Mouse (Mus musculus) lung, postnatal 36 days (tissue): ENCODE measurements around the gene Palld.

Source experiments
- DNase-seq: peaks from one replicate; pipeline ENCODE4 v3.0.0; 2022; ENCODE audit warnings: mixed read lengths

Gene Palld

DNA sequence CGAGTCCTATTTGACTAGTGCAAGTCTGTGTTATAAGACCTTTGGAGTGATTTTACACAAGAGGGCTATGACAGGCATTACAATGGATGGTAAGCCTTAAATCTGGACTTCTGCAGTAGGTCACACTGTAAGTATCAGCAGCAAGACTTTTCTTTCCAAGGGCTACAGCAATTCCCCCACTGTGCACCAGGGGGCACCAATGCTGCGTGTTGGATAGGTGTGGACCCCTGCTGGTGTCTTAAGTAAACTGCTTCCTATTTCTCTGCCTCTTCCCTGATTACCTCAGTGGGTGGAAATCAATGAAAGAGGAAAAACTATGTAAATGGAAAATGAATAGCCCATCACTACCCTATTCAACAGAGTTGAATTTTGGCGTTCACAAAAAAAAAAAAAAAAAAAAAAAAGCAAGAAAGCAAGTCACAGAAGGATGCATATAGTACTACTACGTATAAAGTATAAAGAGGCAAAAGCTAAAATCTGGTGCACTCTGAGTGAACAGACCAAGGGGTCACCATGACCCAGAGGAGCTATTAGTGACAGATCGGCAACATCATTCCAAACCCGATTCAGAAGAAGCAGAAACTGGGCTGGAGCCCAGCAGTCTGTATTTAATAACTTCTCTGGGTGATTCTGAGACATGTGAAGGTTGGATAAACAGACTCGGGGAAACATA, 362.5 kb downstream of the Palld start:
- peak; percentile 91 for DNase-seq

DNA sequence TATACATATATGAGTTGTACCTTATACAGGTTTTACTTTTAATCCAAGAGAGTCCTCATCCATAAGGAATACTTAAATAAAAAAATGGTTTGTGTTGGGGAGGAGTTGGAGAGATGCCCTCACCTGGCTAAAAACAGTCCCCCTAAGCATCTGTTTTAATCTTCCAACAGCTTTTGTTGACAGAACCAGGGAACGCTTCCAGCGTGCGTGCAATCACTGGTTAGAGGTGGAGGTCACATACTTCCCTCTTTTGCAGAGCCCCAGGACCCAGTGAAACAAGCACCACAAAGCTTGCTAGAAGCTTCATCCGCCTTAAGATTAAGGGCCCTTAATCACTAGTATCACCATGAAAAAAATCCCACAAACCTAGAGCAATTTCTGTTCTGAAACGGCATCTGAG, 365.0 kb downstream of the Palld start:
- peak; percentile 54 for DNase-seq

DNA sequence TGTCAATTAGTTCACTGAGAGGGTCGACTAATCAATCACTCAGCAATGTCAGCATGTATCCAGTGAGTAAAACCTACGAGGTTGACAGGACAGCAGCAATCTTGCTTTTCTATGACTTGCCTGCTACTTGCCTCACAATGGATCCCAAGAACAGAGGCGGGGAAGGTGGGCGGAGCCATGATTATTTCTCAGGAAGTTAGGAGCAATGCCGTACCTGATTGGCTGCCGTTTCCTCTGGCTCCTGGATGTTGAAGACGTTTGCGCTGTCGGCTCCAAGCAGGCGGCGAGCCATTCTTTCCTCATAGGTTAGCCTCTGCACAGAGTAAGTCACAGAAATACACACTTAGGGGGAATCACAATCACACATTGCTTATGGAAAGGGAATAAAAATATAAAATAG, 367.0 kb downstream of the Palld start:
- no peak for DNase-seq

DNA sequence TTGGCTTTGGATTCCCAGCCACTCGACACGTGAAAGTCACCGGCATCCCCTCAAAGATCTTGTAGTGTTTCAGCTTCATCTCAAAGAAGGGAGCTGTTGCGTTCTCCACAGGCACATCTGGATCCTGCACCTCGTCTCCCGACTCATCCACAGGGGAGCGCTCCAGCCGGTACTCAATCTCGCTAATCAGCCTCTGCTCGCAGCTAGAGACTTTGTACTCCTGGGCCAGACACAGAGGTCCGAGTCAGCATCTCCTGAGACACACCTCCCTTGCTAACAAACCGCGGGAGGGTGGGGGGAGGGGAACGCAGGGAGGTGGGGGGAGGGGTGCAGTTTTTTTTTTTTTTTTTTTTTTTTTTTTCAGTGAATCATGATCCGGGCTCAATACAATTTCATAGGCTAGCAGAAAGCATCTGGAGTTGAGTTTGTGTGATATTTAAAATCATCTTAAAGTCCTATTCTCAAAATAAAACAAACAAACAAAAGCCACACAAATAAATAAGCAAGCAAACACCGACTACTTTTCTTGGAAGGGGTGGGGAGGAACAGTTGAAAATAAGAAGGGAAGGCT, 369.0 kb downstream of the Palld start:
- no peak for DNase-seq

DNA sequence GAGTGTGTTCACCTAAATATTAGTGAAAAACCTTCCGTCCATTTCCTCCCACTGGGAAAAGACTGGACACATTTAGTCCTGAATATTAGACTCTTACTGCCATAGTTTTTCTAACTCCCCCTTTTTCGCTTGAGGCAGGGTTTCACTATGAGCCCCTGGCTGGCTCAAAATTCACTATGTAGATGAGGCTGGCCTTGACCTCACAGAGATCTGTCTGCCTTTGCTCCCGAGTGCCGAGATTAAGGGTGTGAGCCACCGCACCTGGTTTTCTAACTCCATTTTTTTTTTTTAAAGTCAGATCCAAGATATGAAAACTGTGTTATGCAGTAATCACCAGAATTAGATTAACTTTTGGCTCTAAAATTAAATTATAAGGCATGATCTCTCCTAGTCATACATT, 369.7 kb downstream of the Palld start:
- DNase-seq = no peak

DNA sequence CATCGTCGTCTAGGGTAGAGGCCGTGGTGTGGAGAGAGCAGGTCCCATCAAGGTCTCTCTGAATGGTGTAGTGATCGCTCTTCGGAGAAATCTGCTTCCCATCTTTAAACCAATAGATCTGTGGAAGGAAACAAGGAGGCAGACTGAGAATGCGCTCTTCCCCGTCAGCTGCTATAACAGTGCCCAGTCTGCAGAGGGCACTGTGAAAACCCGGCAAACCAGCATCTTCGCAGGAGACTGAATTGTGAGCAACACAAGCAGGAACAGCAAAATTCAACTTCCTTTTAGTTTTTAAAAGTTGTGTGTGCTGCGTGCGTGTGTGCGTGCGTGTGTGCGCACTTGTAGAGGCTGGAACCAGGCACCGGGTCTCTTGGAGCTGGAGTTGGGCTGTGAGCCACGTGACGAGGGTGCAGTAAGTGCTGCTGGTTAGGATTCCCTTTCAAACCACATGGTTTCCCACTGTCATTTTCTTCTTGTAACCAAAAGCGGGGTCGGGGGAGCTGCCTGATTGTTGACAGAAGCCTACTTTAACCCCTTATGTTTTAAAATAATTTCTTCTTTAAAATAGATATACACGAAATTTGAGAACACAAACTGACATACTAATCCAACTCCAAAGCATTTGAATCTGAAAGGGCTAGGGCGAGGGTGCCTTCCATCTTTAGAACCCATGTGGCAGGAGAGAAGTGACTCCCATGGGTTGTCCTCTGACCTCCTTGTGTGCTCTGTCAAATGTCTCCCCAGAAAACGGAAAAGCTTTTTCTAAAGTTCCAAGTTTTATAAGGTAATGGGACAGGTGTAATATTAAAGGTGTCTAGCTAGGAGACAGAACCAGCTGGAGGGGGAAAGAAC, 370.3 kb downstream of the Palld start:
- DNase-seq = no peak

DNA sequence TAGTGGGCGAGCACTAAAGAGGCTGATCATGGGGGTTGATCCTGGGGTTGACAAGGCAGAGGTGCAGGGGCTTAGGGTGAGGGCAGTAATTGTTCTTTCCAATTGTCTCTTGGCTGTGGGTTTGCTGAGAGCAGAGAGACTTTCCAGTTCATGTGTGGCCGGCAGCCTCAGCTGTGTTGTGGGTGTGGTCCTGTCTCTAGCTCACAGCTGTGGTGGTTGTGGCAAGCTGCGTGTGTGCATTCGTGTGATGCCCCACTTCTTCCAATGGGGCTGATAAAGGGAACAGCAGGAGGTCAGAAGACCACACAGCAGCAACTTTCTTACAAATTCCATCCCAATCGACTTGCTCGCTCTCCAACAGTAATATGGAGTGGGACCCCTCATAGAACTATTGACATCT, 373.8 kb downstream of the Palld start:
- no peak for DNase-seq

DNA sequence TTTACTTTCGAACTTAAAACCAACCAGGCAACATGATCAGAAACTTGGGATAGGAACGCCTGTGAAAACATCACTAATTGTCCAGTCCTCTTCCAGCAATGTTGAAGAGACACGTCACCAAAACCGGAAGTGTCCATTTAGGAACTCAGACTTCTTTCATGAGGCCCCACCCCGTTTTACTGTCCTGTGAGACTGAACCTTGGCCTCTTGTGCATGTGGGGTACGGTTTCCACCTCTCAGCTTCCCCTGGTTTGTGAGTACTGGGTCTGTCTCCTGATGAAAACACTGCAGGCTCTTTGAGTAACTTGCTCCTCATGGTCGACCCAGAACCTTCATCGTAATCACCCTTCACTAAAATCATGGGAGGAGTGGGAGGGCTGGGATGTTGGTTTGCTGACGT, 374.3 kb downstream of the Palld start:
- DNase-seq = no peak

DNA sequence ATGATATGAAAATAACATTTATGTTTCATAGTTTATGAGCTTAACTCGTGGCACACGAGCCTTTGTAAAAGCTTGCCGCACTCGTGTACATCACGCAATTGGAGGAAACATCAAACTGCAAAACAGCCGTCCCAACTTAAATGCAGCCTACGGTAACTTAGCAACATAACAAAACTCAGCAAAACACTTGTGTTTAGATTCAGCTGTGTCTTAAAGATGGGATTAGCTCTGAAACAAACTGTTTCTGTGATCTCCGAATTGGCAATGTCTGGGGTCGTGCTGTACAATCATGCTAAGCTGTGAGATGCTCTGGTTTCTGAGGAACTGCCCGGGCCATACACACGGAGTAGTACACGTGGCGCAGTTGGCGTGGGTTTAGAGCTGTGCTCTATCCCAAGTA, 375.5 kb downstream of the Palld start:
- no peak for DNase-seq

DNA sequence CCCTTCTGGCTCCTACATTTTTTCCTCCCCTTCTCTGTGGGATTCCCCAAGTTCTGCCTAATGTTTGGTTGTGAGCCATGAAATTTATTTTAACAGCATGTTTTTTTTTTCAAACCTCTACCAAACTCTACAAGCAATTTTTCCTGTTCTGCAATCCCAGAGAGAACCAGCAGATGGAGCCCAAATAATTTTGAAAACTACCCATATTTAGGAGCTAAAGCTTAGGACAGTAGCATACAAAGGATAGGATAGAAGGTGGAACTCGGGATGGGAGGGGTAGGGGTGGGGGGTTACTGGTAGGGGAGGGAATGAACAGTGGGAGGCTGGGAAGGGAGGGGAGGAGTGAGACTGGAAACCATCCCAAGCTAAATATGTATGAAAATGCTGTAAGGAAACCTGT, 380.4 kb downstream of the Palld start:
- peak; percentile 56 for DNase-seq

DNA sequence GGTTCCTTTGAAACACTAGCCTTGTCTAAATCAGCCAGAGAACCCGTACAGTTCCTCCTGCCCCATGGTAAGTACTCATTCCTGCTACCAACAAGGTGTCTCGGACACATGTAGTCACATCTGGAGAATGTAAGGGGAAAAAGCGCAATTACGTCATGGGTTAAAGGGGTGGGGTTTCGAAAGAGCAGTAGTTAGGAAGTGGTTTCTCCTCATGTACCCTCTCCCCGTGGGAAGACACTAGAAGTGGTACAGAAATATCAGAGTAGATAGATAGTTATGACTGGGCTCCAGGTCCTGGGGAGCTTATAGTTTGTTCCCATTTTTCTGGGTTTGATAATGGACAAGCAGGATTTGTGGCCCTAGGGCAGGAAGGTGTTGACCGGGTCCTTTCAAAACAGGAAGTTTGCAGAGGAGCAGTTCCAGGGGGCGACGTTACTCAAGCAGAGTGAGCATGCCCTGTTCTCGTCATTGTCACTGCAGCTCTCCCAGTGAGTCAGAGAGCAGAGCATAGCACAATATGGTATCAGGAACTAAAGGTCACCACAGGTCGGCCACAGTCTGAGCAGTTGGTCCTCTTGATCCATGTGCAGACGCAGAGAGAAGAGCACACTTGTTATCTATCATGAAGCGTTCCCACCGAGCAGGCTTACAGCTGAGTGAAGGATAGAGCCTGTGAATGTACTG, 384.8 kb downstream of the Palld start:
- DNase-seq = peak; percentile 37

DNA sequence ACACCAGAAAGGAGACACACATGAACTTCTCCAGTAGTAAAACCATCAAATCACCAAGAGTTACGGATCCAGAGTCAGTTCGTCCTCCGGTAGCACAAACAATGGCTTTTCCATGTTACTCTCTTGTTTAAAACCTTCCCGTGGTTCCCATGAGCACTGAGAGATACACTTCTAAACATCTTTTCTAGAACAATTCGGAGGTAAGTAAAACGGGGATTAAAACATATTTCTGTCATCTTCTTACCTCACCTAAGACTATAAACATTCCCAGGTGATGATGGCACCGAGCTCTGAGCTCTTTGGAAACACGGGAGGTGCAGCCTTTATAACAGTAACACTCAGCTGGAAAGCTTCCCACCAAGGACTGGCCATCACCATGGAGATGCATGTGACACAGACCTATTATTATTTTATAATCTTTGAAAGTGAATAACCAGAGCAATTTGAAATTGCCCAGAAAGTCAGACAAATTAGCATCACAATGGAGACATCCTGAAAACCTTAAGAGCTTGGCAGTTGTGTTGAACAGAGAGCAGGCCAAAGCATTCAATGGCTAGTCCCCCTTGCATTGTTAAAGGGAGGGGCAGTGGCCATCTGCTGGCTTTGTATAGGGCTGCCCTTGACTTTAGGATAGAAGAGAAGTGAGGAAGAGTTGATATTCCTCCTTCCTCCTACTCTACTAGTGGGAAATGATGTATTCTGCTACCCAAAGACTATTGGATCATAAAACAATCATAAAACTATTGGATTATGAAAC, 385.6 kb downstream of the Palld start:
- no peak for DNase-seq

DNA sequence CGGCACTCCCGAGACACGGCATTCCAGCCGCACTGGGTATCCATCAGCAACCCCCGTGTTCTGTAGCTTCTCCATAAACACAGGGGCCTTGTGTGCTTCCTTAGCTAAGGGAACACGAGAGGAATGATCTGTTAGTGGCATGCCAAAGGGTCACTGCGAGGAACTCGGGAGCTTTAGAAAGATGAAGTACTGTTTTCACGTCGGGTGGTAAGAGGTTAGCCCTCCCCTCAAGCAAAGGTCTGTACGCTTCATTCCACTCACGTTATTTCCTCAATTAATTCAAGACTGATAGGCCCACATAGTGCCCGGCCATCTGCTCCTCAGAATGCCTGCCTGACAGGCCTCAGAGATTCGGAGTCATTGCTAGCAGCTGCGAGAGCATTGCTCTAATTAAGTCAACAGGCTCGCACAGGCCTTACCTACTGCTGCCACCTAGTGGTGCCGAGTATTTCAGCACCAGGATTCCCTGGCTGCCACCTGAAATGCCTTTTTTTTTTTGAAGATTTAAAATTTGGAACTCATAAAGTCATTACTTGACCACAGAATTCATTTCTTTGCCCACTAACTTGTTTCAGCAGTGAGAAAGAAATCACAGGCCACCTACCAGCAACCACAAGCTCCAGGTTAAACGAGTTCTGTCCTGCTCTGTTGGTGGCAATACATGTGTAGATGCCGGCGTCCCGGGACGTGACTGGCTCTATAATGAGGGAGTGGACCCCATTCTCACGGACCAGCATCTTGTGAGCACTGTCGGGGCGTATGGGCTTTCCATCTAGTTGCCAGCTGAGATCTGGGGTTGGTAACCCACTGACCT, 386.4 kb downstream of the Palld start:
- peak; percentile 88 for DNase-seq

DNA sequence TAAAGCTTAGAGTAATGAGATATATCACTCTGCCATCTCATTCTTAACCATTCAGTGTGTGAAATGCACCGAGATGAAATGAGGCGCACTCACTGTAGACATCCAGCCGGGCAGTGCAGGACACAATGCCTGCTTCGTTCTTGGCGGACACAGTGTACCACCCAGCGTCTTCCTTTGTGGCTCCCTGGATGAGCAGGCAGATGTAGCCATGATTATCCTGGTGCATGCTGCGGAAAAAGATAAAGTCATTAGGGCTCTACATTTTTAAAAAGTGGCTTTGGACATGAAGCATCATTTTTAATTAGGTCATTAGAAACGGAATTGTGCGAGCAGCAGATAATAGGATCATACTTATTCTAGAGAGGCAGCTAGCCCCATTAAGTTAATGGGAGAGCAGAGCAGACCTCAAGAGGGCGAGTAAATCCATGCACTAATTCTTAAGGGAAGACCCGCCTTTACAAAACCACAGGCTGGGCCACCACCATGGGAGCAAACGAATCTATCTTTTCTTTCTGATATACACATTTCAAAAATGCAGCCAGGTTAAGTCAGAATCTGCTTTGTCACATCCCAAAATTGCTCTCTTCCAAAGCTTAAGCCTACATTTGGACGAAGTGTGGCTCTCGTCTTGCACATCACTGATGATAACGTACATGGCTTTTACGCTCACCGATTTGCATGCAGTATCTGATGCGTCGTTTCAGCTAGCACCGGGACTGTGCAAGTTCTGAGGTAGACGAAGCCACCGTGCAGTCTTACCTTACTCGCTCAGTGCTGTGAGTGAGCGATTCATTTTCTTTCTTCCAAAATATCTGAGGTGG, 387.2 kb downstream of the Palld start:
- DNase-seq = no peak

DNA sequence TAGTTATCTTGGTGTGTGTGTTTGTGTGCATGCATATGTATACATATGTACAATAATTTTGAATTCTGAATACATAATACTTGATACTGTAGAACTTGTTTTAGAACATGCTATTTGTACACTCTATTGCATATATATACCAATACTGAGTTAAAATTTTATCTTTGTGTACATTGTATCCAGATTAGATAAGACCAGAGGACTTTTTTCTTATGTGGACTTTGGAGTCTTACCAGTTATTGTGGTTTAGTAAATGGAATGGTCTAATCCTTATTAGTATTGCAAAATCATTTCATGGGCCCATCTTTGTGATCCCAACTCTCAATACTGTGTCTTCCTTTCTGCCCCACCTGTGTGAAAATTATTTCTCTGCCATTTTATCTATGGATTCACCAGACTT, 400.2 kb downstream of the Palld start:
- no peak for DNase-seq

DNA sequence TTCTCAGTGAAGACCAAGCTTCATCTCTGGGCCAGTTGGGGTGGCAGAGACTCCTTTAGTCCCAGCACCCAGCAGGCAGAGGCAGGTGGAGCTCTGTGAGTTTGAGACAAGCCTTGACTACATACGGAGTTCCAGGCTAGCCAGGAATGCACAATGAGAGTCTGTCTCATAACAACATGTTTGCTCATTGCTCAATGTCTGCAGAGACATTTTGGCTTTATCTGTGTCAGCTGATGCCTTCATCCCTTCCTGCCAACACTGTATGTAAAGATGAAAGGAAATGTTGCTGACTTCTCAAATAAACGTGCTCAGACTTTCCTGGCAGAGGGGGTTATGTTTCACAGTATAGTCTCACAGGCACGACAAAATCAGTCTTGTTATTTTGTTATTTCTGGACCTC, 401.6 kb downstream of the Palld start:
- DNase-seq = no peak

DNA sequence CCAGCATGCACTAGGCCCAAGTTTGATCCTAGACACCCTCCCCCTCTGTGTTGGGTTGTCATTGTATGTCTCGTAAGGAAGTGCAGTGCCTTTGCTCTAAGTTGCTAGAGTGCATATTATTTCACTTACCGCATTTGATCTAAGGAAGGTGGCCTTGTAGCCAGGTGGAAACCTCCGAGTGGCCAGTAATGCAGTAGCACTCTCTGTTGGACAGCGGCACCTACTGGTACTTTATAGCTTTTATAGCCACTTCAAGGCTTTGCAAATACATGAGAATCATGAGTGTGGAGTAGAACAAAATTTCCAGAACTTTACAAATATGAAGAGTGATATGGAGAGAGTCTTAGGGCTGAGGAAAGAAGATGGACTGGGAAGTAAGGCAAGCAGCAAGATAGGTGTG, 403.5 kb downstream of the Palld start:
- peak; percentile 74 for DNase-seq

DNA sequence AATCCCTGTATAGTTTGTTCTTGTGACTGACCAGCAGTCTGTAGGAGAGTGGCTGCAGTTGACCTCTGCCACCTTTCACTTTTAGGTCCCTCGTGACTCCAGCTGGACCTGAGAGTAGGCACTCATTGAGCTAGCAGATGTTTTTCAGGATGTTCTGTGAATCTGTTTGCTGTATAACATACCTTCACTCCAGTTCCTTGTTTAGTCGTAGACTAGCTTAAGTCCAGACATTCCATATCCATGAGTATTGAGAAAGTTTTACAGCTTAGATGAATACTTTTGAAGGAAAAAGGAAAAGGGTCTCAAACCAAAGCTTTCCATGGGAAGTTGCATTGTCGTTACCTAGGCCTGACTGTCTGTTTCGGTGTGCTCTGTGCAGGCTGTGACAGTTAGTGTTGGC, 405.4 kb downstream of the Palld start:
- DNase-seq = no peak

DNA sequence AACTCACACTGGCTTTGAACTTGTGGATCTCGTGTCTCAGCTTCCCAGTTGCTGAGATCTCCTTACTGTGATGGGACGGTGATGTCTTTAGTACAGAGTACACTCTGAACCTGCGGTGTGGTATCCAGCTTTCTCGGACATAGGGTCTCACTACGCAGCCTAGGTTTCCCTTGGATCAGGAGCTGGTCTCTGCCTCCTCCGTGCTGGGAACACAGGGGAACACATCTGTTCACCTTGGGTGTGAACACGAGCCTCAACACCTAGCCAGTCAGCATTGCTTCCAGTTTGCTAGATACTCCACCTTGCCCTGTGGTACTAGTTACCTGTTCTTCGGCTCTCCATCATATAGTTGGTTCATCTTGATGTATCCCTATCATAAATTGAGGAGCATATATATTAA, 413.9 kb downstream of the Palld start:
- DNase-seq = no peak

DNA sequence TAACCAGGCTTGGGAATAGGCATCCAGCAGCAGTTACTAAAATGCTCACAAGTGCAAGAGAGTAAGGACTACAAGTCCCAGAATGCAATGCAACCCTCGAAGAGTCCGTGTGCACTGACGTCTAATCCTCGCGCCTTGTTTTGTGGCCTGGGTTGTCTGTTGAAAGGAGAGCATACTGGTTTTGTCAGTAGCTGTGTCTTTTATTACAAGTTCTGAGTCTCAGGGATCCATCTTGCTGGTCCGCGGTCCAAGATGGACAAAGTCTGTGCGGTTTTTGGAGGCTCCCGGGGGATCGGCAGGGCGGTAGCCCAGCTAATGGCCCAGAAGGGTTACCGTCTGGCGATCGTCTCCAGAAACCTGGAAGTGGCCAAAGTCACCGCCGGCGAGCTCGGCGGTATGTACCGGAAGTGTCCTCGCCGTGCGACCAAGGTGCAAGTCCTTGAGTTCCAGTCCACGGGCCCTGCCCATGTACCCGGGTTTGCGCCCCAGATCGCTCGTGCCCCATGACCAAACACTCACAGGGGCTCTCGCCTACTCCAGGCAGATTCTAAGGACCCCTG, 414.8 kb downstream of the Palld start, which contains the start of gene Cbr4:
Cbr4 (plus strand) TSS at position 138 of the 560 bp plus-strand sequence.
- peak; percentile 97 for DNase-seq
